Mouse (Mus musculus) heart, adult 18-20 months (tissue): ENCODE data around the gene Cacna2d2. TPM values are rescaled to one million over a fixed set of nuclear protein-coding genes. Genes with fewer than 3 reads are reported as not detected.

Experiments
- DNase-seq, 2 experiments: peaks; one replicate each; pipeline ENCODE4 v3.0.0; 2021 to 2022; ENCODE audit warnings: mixed read lengths in 1 of 2
- total RNA-seq, 2 experiments: library from RNA; stranded (reverse); gene quantifications; 2 replicates each; pipeline ENCODE4 v1.2.3; 2021

Cacna2d2 gene
- total RNA-seq, 2 experiments from 2014 or later = 14.8 TPM

DNA sequence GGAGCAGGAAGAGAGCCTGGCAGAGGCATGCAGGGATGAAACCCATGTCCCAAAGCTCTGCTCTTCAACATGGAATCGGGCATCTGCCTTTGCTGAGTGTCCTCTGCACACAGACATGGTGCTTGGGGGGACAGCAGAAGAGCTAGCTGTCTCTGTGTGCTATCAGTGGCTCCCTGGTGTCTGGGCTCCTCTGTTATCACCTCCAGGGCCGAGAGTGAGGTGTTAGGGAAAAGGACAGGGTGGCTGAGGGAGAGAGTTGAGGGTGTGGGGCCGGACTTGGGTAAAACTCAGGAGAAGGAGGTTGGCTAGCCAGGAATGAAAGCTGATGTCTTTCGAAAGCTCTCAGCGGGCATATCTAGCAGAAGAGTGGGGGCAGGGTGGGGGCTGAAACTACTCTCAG lies 63.5 kb downstream of the Cacna2d2 start:
- no peak for DNase-seq

DNA sequence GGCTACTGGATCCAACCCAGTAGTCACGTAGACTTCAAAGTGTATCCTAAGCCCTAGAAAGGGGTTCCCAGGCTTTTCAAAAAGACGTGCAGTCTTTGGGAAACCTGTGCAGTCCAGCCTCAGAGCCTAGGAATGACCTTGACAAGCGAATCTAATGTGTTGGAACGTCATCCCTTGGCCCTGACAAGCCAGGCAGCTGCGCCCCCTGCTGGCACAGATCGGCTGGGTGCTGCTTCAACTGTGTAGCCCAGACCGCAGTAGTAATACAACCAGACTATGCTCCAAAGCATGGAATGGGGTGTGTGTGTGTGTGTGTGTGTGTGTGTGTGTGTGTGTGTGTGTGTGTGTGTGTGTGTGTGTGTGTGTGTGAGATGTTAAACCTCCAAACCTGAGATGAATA lies 64.1 kb downstream of the Cacna2d2 start:
- DNase-seq = peak; percentile 52 to 86

DNA sequence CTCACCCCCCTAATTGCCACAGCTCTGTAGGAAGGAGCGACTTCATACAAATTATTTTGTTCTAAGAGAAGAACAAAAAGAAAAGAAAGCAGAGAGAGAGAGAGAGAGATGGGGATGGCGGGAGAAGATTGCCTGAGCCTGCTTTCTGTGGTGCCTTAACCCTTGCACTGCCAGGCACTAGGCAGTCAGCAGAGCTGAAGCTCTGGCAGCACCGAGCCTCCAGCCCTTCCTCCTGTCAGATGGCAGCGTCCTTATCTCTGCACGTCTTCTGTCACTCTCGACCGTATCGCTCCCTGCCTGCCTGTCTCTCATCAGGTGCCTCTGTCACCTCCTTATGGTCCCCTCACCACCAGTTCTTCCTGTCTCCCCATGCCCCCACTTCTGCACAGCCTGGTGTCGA lies 64.7 kb downstream of the Cacna2d2 start:
- DNase-seq = no peak

DNA sequence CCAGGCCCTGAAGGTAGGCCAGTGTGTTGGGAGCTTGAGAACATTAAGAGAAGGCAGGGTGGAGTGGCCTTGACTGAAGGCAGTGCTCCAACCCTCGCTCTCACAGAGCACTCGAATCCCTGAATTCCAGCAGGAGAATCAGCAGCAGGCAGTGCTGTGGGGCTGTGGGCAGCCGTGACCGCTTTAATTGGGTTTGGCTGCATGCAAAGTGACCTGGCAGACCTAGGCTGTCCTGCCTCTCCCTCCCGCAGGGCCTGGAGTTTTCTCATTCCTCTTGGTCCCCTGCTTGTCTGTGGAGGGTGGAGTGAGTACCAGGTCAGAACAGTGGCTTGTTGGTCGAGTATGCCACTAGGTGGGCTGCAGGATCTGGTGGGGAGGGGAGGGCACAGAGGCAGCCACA lies 66.2 kb downstream of the Cacna2d2 start:
- no peak for DNase-seq

DNA sequence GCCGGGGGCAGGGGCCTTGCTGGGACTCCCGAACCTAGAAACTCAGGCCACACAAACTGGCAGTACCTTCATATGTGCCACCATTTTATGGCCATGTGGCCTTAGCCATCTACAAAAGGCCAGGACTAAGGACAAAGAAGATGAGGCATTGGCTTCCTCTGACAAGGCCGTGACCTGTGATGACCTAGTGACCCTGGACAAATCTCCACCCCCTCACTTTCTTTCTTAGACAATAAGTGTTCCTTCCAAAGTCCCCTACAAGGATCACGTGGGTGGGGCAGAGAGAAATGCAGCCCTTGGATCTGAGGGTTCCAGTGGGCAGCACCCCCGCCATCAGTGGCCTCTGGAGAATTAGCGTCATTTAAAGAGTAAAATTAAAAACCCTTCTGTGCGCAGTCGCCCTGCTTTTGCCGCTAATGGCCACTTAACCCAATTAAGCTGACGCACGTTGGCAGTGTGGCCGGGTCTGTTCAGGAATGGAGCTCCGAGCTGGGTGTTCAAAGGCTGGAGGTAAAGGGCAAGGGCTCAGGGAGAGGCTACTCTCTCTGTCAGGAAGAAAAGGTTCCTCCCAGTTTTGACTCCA lies 69.9 kb downstream of the Cacna2d2 start:
- DNase-seq = no peak

DNA sequence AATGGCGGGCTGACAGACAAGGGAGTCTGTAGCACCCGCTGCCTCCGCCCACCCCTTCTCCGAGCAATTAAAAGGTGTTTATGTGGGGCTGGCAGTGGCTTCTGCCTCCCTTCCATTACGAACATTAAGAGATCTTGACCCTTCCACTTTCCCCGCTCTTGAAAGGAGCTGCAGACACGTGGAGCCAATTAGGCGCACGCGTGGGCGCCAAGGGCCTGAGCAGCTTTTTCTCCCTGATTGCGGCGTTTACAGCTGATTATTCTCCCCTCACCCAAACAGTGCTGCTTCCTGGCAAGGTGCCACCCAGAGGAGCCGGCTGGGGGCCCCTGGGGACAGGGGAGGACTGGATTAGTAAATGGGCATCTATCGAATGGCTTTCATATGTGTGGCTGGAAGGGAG lies 71.0 kb downstream of the Cacna2d2 start:
- no peak for DNase-seq

DNA sequence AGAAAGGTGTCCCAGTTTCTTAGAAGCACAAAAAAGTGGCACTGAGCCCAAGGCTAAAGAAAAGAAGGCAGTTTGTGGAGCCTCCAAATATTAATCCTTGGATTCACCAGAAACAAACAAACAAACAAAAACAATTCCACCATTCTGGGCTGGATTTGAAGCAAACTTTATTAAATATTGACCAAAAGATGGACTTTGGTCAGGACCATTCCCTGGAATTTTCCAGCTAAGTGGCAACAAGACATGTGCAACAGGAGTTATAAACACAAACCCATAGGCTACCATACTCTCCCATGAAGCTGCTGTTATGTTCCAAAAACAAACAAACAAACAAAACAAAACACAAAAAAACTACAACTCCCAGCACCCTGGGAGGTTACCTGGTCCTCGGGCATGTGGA lies 74.6 kb downstream of the Cacna2d2 start:
- DNase-seq = no peak

DNA sequence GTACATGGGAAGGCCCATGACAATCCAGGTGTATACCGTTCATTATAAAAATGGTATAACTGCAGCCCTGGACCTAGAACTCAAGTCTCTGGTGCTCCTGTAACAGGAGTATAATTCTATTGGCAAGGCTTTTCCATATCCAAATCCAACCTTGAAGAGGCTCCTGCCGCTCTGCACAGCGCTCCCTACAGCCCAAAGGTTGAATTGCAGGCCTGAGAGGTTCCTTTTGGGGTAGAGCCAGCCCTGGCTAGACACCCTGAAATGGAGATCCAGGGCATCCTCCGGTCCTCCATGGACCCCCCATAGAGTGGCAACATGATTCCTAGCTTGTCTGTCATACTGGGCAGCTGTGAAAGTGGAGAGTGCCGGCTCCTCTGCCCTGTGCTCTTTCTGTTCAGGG lies 79.6 kb downstream of the Cacna2d2 start:
- DNase-seq = no peak

DNA sequence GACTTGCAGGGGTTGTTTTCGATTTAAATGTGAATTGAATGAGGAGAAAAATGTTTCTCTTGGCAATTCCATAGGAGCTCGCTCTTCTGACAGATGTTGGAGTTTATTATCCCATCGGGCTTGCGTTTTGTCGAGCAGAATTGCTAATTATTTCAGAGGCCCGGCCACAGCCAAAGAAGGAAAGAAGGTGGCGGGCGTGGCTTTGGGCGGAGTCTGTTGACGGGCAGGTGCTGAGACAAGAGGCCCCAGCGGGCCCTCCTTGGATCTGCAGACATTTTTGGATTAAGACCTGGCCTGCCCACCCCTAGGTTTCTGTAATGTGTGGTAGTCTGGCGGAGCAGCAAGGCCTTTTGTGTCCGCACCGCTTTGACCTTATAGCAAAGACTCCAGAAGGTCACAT lies 80.2 kb downstream of the Cacna2d2 start:
- DNase-seq = no peak

DNA sequence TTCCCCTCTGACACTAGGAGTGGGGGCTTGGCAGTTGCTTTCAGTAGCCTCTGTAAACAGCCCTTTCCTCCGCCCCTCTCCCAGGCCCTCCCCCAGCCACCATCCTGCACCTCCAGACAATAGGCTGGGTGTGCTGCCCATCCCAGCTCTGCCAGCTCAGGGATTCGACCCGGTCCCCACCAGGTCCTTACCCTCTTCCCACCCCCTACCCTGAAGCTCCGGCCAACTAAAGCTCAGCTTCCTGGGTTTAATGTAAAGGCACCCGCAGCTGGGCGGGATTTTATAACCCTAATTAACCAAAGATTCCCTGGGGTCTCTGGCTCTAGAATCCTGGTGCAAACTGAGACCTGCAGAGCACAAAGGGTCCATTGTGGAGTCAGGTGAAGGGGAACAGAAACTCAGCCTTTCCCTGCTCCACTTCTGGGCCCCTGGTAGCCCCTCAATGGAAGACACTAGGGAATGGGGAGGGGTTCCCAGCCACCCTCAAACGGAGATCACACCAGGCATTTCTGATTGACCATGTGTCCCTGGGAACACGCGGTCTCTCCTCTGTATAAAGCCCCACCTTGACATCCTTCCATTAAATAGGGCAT lies 81.2 kb downstream of the Cacna2d2 start:
- no peak for DNase-seq

DNA sequence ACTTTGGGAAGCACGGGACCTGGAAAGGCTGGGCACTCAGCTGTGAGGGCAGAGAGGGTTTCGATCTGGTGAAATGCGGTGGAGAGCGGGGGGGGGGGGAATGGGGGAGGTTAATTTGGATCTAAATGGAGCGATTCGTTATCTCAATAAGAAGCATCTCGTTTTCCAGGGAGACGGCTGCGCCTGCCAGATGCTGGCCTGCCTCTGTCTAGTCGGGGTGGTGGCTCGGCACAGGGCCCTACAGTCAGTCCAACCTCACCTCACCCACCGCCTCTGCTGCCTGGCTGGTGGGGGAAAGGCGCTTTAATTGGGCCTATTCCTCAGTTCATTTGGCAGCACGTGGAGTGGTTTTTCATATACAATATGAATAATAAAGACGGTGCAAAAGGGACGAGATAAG lies 81.9 kb downstream of the Cacna2d2 start:
- no peak for DNase-seq

DNA sequence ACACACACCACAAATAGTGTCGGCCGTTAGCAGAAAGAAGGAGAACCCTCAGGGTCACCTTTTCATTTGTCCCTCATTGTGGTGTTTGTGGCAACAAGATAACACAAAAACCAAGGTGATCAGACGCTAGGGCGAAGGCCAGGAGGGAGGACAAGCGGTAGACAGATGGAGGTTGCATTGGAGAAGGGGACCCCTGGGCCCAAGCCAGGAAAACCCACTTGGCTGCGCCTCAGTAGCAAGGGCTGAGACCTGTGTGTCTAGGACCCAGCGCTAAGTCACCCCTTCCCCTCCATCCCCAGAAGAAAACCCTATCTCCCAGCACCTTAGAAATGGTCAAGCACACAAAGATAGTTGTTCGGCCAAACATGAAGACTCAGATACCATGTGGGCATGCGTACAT lies 82.6 kb downstream of the Cacna2d2 start:
- DNase-seq = no peak

DNA sequence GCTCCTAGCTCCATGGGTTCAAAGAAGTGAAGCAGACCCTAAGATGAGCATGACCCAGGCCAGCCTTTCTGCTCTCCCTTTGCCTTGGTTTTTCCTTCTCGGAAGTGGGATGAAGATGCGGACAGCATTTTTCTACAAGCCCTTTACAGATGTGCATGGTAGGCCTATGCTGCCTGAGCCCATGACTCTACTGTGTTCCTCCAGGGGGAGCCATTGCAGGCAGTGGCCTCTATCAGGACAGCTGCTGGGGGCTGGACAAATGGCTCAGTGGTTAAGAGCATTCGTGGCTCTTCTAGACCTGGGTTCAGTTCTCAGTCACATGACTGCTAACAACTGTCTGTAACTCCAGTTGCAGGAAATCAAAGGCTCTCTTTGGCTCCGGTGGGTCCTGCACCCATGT lies 83.4 kb downstream of the Cacna2d2 start:
- DNase-seq = no peak

DNA sequence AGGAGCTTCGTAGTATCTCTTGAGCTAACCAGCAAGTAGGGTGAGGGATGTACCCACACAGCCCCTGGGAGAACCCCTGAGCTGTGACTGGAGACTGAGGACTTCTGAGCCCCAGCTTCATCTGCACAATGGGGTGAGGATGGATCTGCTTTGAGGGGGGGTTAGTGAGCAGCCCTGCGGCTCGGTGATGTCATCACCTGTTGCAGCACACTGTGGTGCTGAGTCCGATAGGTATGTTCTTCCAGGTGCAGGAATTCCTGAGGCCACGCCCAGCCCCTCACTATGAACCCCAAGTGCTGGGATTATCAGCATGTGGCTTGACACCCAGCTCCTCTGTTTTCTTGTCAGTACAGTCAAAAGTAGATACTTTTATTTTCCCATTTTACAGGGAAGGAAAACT lies 84.3 kb downstream of the Cacna2d2 start:
- DNase-seq = no peak

DNA sequence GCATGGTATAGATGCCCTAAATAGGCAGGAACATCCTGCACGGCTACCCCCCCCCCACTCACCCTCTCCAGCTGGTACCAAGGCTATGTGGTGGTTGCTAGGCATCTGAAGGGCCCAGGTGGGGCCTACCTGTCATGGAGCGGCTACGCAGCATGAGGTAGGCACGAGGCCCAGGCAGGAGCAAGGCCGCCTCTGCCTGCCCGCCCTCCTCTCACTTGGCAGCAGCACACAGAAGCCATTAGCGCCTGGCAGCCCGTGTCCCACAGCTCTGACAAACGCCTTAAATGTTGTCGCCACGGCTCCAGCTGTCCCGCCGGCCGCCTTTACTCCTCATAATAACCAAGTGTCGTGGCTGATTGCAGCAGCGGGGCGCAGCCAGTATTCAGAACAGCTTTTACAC lies 84.9 kb downstream of the Cacna2d2 start:
- no peak for DNase-seq

DNA sequence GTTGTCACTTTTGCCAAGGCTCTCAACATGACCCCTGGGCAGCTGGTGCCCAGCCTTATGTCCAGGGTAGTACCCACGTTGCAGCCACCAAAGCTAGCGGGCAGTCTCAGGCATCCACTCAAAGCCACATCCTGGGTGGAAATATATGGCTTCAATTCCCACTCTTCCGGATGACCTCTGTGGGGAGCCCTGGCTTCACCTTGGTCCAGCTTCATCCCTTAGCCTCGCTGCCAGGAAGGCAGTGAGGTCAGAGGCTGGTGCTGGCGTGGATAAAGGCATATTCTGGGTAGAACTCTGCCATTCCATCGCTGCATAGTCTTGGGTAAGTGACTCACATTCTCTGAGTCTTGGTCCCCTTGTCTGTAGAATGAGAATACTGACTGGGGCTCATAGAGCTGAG lies 85.4 kb downstream of the Cacna2d2 start:
- no peak for DNase-seq

DNA sequence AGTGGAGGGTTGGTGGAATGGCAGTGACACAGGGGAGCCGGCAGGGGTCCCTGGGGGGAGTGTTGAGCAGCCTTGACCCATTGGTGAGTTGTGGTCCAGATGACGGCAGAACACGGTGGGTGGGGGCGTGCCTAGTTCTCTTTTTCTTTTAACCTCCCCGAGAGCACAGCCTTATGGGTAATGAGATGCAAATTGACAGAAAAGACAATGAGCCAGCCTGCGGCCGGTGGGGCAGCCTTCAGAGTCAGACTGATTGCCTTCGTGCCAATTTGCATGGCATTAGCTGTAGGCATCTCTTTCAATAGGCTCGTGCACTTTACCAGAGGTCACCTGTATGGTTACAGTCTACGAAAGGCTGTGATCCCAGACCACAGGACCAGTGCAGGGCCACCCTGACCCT lies 86.7 kb downstream of the Cacna2d2 start:
- no peak for DNase-seq

DNA sequence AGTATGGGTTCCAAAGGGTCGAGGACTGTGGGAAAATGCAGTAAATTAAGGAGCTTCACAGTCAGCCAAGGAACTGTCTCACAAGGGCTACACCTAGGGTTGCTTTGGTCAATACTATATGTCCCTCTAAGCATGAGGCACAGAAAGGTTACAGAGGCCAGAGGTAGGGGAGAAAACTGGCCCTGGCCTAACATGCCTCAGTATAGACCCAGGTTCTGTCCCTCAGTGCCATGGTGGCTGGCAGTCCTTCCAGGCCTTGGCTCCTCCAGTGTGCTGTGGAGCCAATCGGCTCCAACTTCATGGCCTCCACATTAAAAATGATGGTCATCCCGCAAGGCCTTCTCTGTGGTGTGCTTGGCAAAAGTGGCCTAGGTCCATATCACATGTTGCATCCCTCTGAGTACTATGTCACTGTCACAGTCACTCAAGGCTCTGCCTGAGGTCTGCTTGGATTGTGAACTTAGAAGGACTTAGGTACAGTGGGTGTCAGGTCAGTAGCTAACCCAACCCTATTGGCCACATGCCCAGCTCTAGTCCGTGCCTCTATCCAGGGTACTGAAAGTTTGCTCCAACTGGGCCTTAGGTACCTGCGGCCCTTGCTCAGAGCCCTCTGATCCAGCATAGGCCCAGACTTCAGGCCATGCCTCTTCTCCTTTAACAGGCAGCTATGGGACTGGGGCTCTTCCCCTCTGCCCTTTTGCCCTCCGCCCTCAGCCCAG lies 87.3 kb downstream of the Cacna2d2 start:
- DNase-seq = peak; percentile 9 to 35

DNA sequence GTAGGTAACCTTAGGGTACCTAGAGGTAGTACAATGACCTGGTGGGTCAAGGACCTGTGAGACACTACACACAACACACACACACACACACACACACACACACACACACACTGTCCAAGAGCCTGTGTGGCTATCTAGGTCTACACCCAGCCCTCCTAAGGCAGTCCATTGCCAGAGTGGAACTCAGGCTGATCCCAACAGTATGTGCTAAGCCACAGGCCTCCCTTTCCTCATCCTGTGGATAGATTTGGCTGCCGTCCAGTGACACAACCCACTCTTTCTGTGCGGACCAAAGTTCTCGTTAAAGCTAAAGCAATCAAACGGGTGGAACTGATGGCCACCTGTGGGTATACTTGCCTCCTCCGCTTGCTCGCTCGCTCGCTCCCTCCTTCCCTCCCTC lies 90.7 kb downstream of the Cacna2d2 start:
- DNase-seq = no peak

DNA sequence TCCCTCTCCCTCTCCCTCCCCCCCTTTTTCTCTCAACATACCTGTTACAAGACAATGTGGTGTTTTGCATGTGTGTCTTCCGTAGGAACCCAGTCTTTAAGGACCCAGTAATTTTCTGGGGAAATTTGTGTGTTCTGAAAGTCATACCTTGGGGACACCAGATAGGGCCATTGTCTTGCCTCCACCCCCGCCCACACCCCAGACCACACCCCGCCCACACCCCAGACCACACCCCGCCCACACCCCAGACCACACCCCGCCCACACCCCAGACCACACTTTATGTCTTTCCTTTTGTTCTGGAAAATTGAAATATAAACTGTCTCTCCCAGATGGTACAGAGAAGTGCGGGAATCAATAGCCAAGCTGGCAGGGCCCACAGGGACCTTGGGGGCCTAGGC lies 91.2 kb downstream of the Cacna2d2 start:
- DNase-seq = no peak

DNA sequence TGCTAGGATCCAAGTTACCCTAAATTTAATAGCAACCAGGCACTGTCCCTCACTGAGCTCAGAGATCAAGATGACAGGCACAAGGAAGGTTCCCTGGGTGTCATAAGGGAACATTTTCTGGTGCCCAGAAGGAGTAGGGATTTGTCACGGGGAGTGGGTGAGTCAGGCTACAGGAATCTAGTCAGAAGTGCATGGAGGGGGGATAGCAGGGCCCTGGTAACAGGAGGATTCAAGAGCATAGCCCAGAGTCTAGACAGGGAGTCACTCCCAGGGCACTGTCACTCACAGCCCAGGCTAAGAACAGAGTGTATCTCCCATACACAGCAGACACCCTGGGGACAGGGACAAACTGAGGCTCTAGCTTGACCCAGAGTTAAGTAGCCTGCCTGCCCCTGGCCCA lies 94.1 kb downstream of the Cacna2d2 start:
- DNase-seq = no peak

DNA sequence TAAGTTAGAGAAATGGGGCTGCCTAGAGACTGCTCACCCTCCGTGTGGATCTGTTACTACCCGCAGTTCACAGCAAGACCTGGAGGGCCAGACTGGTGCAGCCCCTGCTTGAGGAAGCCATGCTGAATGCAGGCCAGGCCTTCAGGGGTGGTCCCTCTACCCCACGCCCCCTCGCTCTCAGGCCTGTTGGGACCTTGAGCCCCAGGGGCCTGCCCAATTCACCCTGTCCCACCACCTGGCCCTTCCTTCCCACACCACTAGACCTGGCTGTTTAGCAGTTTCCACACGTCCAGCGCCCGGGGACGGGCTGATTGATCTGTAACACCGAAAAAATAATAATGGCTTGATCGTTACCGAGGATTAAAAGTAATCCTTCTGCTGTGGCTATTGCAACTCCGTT lies 94.8 kb downstream of the Cacna2d2 start:
- no peak for DNase-seq

DNA sequence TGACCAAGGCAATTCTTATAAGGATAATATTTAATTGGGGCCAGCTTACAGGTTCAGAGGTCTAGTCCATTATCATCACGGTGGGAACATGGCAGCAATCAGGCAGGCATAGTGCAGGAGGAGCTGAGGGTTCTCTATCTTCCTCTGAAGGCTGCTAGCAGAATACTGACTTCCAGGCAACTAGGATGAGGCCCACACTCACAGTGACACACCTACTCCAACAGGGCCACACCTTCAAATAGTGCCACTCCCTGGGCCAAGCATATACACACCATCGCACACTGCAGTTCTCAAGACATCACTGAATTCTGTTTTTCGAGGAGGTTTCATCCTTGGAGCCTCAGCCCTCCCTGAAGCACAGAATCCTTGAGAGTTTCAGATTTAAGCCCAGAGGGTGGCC lies 96.9 kb downstream of the Cacna2d2 start:
- DNase-seq = no peak

DNA sequence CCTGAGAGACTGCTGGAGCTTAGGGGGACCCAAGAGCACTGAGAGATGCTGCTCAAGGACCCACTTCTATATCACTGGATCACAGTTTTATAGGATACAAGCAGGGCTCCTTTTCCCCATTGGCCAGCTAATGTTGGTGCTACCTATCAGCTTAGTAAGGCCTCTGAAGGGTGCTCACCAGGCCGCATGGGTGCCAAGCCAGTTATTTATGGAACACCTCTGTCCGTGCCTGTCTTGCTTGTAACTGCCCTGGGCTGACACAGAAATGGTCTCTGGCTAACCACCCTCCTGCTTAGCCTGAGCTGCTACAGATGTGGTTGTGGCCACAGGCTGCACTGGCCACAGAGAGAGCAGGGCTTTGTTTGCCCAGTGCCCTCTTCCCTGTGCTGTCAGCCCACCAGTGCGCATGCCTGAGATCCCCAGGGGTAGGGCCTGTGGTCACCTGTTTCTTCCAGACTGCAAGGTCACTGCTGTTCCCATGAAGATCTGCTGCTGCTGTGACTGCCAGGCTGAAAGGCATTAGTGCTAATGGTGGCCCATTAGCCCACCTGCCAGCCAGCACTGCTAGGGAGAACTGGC lies 101.4 kb downstream of the Cacna2d2 start:
- DNase-seq = peak; percentile 17 to 33
